Mouse (Mus musculus): ENCODE measurements at regions not wholly inside any gene's neighbourhood (a gene's known extent, or its start where the extent isn't known, plus 50 kb on each side); places are given as distances from the start of the nearest gene placed in this dataset.

GRCm38 (mm10) chr9:50257162-50257561 lies 87.6 kb downstream of the Rpl10-ps3 start:
- DNase-seq (ENCODE audit: low read depth, low spot score), result no peak

- peak; percentile 25 for DNase-seq (ENCODE audit: low read depth, low spot score)
These were observed 99.6 kb downstream of the Rpl10-ps3 start for GRCm38 (mm10) chr9:50244982-50245671.

- DNase-seq (ENCODE audit: low read depth, low spot score), result peak; percentile 3
These were observed 103.8 kb downstream of the Rpl10-ps3 start for GRCm38 (mm10) chr9:50240923-50241322.

GRCm38 (mm10) chr9:50235908-50236307 lies 108.9 kb downstream of the Rpl10-ps3 start:
- peak; percentile 11 for DNase-seq (ENCODE audit: low read depth, low spot score)

GRCm38 (mm10) chr9:50234655-50235054 lies 110.1 kb downstream of the Rpl10-ps3 start:
- no peak for DNase-seq (ENCODE audit: low read depth, low spot score)

GRCm38 (mm10) chr9:50232958-50233510 lies 111.7 kb downstream of the Rpl10-ps3 start:
- no peak for DNase-seq (ENCODE audit: low read depth, low spot score)

- no peak for DNase-seq (ENCODE audit: low read depth, low spot score)
These were observed 134.3 kb downstream of the Rpl10-ps3 start for GRCm38 (mm10) chr9:50210481-50210880.

- DNase-seq (ENCODE audit: low read depth, low spot score), result no peak
These were observed 145.1 kb downstream of the Rpl10-ps3 start for GRCm38 (mm10) chr9:50199422-50200218.

- DNase-seq (ENCODE audit: low read depth, low spot score), result no peak
These were observed 152.2 kb downstream of the Rpl10-ps3 start for GRCm38 (mm10) chr9:50192400-50193110.

- no peak for DNase-seq (ENCODE audit: low read depth, low spot score)
These were observed 153.6 kb downstream of the Rpl10-ps3 start for GRCm38 (mm10) chr9:50191136-50191535.

- no peak for DNase-seq (ENCODE audit: low read depth, low spot score)
These were observed 156.1 kb downstream of the Rpl10-ps3 start for GRCm38 (mm10) chr9:50188576-50189070.

GRCm38 (mm10) chr9:50181360-50181759 lies 163.4 kb downstream of the Rpl10-ps3 start:
- no peak for DNase-seq (ENCODE audit: low read depth, low spot score)

GRCm38 (mm10) chr9:50176131-50176530 lies 168.6 kb downstream of the Rpl10-ps3 start:
- DNase-seq (ENCODE audit: low read depth, low spot score), result no peak

GRCm38 (mm10) chr9:50171826-50172464 lies 172.8 kb downstream of the Rpl10-ps3 start:
- peak; percentile 81 for DNase-seq (ENCODE audit: low read depth, low spot score)

- no peak for DNase-seq (ENCODE audit: low read depth, low spot score)
These were observed 173.6 kb downstream of the Rpl10-ps3 start for GRCm38 (mm10) chr9:50171164-50171563.

GRCm38 (mm10) chr9:50170637-50171036 lies 174.1 kb downstream of the Rpl10-ps3 start:
- no peak for DNase-seq (ENCODE audit: low read depth, low spot score)

GRCm38 (mm10) chr9:50154618-50155017 lies 190.2 kb downstream of the Rpl10-ps3 start:
- no peak for DNase-seq (ENCODE audit: low read depth, low spot score)

GRCm38 (mm10) chr9:50150091-50150490 lies 194.7 kb downstream of the Rpl10-ps3 start:
- peak; percentile 13 for DNase-seq (ENCODE audit: low read depth, low spot score)

- no peak for DNase-seq (ENCODE audit: low read depth, low spot score)
These were observed 202.0 kb downstream of the Rpl10-ps3 start for GRCm38 (mm10) chr9:50142756-50143155.

- no peak for DNase-seq (ENCODE audit: low read depth, low spot score)
These were observed 202.7 kb downstream of the Rpl10-ps3 start for GRCm38 (mm10) chr9:50142091-50142490.

- DNase-seq (ENCODE audit: low read depth, low spot score), result peak; percentile 16
These were observed 203.6 kb downstream of the Rpl10-ps3 start for GRCm38 (mm10) chr9:50141176-50141575.

Data from forelimb bud, embryonic 11.5 days (tissue).